Mouse (Mus musculus): Measurements from ENCODE around the gene Lgr6.

Gene Lgr6

DNA sequence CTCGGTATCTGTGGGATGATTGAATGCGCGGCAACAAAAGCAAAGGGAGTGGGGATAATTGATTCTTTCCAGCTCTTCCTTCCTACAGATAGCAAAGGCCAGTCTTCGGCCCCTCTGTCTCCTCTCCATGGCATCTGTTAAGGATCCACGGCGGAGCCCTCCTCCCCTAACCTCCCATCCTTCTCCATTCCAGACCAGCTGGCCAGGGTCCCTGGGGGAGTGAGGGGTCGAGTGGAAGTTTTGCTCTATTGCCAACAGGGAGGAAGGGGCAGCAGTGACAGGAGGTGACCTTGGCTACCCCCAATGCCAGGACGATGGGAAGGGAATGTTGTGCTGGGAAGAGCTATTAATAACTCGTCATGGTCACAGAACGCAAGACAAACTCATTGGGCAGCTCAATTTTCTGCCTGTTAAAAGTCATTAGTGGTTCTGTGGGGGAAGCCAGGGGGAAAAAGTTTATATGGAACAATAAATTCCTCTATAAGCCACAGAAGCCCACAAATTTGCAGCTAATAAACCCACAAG, 90.1 kb downstream of the Lgr6 start:
- no peak for DNase-seq (ENCODE audit: low spot score)

DNA sequence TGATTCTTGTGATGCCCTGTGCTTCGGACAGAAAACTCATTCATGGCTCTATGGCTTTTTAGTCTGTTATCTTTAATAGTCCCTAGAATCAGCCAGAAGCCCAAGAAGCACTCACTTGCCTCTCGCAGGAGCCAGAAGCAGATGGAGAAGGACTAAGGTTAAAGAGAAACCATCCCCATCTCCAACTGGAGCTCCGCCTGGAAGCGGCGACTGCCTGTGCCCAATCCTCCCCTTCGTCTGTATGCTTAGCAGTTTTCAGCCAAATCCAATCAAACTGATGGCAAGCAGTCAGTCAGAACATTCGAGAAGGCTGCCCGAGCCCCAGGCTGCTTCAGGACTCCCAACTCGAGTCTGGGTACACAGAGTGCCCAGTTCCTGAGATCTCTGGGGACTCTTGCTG, 92.6 kb downstream of the Lgr6 start:
- no peak for DNase-seq (ENCODE audit: low spot score)

DNA sequence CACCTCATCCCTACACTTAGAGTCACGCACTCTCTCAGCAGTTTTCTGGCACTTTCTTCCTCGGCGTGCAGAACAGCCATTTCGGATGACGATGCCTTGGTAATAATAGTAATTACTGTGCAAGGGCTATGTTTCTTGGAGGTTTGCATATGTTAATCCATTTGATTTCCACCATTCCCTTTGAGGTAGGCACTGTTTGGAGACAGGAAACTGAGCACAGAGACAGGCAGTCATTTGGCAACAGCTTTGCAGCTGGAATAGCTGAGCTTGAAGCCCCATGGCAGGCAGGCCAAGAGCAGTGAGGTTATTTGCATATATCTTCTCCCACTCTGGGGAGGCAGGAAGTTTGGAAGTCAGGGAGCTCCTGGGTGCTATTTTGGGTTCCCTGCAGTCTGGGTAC, 93.2 kb downstream of the Lgr6 start:
- DNase-seq (ENCODE audit: low spot score), result no peak

DNA sequence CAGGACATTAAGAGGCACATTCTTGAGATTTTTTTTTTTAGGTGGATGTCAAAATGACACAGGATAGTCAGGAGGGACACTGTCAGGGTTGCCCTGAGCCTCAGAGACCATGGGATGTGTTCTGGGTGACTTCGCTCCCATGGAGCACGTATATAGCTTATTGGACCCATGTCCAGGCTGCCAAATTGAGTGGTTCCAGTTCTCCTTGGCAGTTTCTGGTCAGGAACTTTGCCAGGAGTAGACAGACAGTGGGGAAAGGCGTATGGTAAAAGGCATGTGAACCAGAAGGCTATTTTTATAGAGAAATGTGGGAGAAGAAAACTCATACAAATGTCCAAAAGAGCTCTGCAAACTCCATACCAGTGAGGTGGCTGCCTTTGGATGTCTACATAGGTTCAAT, 95.2 kb downstream of the Lgr6 start:
- DNase-seq (ENCODE audit: low spot score), result no peak

DNA sequence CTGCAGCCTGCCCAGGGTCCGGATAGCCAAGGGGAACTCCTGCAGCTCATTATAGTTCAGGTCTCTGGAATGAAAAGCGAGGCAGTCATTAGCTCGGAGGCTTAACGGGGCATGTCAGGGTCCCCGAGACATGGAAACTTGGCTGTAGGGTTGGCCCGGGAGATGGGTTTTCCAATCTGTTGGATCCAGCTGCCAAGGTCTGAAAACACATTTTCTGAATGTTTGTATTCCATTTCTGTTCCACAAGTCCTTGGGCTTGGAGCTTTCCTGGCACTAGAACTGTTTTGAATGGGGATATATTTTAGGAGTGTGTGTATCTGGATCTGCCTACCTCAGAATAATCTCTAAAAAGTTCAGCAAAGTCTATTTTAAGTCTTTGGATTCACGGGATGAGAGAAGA, 99.4 kb downstream of the Lgr6 start:
- no peak for DNase-seq (ENCODE audit: low spot score)

DNA sequence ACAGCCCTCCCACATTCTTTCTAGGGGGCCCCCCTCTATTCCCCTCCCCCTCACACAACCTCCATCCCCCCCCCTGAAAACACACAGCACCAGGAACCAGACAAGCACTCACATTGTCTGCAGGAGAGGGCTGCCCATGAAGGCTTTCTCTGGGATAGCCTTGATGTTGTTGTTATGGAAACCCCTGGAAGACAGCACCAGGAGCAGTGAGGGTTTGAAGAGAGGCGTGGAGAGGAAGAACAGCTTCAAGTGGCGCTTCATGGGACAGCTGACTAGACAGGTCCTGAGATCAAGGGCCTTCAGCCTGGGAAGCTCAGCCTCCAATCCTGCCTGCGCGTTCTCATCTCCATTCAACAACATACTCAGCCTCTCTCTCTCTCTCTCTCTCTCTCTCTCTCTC, 101.7 kb downstream of the Lgr6 start:
- no peak for DNase-seq (ENCODE audit: low spot score)

DNA sequence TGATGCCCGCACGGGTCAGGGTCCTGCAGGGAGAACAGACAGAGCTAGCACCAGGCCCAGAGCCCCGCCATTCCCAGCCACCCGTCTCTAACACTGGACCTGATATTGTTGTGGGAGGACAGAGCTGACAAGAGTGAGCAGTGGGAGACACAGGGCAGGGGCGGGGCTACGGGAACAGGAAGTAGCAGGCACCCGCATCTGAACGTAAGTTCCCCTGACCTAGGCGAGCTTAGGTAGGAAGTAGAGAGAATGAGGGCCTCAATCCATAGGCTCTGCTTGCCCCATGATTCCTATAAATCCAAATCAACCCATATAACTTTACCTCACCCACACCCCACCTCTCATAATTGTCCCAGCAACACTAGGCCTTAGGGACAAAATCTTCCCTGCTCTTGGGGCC, 104.5 kb downstream of the Lgr6 start:
- no peak for DNase-seq (ENCODE audit: low spot score)

DNA sequence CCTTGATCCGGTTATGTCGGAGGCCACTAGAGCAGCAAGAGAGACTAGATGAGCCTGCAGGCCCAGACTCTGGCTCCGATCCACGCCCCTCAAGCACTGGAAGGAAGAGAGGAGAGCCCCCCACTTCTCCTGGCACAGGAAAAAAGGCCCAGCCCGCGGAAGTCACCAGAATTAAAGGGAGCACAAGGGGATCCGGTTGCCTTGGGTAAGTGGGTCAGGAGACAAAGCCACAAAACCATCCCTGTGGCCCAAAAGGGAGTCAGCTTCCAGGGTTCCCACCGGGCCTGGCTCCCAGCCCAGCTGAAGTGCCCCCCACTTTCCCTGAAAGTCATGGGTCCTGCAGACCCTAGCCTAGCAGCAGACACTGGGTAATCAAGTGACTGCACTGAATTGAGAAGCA, 106.8 kb downstream of the Lgr6 start:
- no peak for DNase-seq (ENCODE audit: low spot score)

DNA sequence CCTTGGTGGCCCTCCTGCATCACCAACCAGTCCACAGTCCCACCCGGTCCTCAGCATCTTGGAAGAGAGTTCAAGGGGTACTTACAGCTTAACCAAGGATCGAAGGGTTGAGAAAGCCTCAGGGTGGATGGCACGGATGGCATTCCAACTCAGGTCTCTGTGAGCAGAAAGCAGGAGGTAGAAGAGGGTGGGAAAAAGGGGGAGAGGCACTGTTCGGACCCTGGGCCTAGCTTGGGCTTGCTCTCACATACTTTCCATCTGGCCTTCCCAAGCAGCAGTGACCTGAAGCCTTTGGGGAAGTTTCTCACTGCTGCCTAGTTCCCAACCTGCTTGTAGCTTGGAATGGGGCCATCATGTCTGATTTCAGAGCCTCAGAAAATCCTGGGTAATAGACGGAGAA, 107.5 kb downstream of the Lgr6 start:
- DNase-seq (ENCODE audit: low spot score), result no peak

DNA sequence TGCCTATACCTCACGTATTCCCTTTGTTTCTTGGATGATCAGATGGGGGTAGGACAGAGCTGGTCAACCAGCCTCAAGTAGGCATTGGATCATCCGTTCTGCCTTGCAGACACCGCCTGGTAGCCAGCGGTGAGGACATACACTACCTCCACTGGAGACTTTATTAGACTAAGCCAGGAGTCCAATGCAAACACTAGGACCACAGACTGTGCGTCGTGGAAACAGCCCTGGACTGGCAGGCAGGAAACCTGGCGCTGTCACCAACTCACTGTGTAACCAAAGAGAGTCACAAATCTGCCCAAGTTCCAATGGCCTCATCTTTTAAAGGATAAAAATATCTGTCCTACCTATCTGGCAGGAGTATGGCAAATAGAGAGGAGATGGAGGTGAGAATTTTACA, 108.6 kb downstream of the Lgr6 start:
- no peak for DNase-seq (ENCODE audit: low spot score)

DNA sequence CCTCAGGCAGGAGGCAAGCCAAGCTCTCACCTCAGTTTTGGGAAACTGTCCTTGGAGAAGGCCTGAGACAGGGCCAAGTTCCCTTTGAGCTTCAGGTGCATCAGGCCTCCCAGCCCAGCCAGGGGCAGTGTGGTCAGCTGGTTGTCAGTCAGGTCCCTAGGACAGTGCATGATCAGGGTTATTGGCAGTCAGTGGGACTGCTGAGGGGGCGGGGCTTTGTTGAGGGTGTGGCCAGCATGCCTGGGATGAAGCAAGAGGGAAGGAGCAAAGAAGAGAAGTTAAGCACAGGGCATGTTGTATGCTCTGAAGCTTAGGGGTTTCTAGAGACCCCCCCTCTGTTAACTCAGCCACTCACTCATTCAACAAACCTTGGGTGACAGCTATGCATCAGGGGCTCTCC, 109.1 kb downstream of the Lgr6 start:
- DNase-seq (ENCODE audit: low spot score), result no peak

DNA sequence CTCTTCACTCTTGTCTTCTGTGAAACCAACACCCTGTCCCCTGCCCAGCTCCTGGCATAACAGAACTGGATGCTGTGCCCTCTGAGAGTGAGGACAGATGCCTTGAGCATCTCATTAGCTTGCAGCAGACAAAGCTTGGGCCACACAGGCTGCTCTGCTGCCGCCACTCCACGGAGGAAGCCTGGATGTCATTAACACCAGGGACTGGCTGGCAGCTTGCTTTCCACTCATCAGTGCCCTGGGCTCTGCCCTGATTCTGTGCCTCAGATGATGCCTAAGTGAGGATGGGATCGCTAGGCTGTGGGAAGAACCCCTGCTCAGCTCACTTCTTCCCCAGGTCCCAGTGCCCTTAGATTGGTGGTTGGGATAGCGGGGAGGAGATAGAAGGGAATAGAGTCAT, 109.6 kb downstream of the Lgr6 start:
- DNase-seq (ENCODE audit: low spot score), result no peak

DNA sequence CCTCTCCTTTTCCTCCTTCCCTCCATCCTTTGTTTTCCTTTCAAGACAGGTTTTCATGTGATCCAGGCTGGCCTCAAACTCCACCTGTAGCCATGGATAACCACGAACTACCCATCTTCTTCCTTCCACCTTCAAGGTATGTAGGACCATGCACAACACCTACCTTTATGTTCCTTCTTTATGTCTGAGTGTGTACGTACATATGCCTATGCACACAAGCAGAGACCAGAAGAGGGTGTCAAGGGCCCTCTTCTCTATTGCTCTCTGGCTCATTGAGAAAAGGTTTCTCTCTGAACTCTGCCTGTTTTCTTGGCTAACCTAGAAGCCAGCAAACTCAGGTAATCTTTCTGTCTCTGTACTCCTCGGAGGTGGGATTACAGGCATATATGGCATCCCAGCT, 110.3 kb downstream of the Lgr6 start:
- no peak for DNase-seq (ENCODE audit: low spot score)

DNA sequence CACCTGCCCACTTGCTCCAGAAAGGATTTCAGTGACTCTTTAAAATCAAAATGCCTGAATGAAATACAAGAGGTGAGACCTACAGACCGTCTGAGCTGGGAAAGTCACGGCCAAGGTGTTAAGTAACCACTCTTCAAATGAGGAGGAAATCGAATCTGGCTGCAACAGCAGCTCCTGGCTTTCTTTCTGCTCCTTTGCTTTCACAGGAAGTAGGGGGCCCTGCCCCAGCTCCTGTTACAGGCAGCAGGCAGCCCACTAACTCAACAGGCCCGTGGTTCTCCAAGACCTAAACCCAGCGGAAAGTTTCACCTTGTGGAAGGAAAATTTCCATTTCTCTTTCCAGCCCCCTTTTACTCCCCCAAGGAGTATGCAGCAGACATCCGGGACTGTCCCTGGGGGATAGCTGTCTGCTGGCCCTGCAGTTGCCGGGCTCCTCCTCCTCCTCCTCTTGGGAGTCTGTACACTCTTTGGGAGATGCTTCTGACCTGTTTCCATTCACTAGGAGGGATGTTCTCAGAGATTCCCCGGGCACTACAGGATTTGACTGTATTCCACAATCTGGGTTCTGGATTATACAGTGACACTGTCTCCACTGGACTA, 112.9 kb downstream of the Lgr6 start:
- DNase-seq (ENCODE audit: low spot score), result no peak

DNA sequence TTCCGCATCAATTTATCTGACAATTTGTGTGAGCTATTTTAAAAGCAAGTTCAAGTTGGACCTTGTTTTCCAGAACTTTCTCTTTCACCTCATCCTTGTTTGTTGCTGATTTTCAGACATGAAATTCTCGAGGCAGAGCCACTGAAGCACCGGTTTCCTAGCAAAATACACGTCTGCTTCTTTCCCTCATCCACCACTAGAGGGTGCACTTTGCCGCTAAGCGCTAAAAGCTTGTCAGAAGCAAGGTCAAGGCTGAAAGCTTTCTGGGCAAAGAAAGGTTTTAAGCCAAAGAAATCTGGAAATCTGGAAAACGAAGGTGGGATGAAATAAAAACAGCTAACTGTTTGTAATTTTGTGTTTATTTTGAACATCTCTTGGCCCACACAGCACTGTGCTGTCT, 115.7 kb downstream of the Lgr6 start:
- DNase-seq (ENCODE audit: low spot score), result peak; percentile 83

DNA sequence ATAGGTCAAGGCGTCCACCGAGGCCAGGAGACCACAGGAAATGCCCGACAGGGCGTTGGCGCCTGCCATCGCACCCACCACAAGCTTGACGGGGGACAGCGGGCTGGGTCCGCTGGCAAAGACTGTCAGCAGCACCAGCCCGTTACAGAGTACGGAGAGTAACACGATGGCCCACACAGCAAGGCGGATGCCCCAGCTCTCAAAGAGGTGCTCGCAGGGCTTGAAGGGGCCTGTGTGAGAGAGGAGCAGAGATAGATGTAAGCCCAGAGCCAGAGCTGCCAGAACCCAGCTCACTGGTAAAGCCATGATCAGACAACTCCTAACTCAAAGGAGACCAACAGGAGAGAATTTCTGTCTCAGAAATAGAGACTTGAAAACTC, 117.1 kb downstream of the Lgr6 start:
- no peak for DNase-seq (ENCODE audit: low spot score)

DNA sequence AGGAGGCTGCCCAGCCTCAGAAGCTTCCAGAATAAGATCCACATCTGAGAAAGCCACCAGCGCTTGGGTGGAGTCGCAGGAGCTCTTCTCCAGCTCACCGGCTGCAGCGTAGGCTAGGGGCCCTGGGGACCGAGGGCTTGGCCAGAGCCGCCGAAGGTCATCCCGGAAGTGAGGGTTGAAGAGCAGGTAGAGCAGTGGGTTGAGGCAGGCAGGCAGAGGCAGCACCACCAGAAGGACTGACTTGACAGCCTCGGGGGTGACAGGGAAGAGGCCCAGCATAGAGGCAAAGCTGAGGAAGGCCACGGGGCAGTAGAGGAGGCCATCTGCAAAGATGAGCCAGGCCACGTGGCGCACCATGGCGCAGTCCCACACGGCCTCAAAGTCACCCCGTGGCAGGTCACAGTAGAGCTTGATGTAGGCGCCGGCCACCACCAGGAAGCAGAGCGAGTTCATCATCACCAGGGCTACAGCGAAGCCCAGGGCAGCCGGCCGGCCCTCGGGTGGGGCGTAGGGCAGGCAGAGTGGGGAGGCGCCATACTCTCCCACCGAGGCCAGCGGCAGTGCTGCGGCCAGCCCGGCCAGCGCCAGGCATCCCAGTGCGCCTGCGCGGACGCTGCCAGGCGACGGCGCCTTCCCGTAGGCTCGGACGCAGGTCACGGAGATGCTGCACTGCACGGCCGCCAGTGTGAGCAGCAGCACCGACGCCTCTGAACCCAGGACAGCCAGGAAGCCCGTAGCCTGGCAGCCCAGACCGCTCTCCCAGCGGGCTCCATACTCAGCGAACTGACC, 117.7 kb downstream of the Lgr6 start:
- peak; percentile 69 for DNase-seq (ENCODE audit: low spot score)

DNA sequence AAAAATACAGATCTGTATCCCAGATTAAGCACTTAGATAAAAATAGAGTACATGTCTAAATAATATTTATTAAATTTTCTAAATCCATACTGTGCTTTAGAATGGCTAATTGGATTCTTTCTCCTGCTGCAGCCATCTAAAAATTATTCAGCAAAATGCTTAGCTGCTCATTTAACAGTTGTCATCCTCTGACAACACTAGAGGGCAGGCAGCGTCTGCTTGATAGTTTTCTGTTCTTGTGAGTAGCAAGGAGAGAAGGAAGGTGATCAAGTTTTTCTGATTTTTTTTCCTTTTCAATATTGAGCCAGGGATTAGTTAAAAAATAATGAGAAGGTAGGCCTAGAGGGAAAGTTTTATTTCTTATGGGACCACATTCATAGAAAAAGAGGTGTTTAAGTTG, 132.2 kb downstream of the Lgr6 start:
- DNase-seq (ENCODE audit: low spot score), result no peak

DNA sequence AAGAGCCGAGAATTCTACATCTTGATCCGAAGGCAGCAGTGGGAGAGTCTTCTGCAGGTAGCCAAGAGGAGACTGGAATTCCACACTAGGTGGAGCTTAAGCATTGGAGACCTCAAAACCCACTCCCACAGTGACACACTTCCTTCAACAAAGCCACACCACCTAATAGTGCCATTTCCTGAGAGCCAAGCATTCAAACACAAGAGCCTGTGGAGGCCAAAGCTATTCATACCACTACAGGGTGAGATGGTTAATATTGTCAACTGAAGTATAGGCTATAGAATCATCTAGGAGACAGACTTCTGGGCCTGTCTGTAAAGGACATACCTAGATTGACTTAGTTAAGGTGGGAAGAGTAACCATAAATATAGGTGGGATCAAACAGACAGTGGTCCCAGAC, 139.6 kb downstream of the Lgr6 start:
- DNase-seq (ENCODE audit: low spot score), result no peak

DNA sequence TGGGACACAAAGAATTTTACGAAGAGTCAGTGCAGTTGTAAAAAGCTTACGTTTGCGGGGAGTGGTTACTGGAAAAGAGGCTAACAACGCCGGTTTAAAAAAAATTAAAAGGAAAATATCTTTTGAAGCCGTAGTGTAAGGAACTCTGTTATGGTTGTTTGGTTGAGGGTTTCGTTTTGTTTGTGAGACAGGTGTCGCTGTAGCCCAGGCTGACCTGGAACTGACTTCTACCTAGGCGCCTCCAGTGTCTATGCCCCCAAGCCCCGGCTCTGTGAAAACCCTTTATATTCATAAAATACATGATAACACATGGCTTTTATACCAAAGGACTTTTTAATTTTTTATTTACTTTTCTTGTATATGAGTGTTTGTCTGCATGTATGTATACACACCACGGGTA, 142.3 kb downstream of the Lgr6 start:
- no peak for DNase-seq (ENCODE audit: low spot score)

DNA sequence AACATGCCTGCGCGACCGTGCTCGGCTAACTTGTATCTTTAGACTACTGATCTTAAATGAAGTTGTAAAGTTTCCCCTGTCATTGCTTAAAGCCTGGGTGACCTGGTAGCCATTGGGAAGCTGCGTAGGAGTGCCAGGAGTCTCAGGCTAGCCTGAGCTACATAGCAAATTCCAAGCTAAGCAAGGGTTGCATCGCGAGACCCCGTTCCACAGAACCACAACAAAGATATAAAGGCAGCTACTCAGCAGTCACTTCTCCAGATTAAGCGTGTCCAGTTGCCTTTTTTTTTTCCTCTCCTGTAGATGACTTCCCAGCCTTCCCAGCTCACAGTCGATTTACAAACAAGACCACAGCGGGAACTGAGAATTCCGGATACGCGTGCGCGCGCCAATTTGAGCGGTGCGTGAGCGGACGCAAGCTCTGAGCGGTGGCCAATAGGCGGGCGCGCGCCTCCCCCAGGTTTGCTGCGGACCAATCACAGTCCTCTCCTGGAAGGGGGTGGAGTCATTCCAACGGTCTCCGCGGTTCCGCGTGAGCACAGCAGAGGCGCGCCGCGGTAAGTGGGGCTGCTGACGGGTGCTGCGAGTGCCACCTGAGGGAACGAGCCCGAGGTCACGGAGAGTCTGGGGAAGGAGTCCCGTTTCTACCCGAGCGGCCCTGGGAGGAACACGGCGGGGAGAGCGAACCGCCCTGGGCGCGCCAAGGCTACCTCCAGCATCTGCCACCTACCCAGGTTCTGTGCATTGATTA, 142.8 kb downstream of the Lgr6 start, which contains the start of gene Ube2t:
Ube2t (plus strand) TSS at position 513 of the 751 bp plus-strand sequence.
- peak; percentile 96 for DNase-seq (ENCODE audit: low spot score)

DNA sequence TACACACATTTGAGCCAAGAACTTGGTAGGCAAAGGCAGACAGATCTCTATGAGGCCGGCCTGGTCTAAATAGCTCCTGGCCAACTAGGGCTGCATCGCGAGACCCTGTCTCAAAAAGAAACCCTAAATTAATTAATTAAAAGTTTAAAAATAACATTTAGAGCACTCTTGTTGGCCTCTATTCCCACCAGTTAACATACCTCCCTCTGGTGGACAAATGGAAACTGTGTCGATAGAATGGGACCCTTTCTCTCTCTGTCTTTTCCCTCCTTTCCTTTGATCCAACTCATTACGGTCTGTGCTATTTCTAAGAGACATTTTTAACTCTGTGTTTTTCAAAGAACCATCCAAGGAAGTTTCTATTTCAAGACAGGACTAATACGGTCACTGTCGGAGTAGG, 144.4 kb downstream of the Lgr6 start:
- no peak for DNase-seq (ENCODE audit: low spot score)

DNA sequence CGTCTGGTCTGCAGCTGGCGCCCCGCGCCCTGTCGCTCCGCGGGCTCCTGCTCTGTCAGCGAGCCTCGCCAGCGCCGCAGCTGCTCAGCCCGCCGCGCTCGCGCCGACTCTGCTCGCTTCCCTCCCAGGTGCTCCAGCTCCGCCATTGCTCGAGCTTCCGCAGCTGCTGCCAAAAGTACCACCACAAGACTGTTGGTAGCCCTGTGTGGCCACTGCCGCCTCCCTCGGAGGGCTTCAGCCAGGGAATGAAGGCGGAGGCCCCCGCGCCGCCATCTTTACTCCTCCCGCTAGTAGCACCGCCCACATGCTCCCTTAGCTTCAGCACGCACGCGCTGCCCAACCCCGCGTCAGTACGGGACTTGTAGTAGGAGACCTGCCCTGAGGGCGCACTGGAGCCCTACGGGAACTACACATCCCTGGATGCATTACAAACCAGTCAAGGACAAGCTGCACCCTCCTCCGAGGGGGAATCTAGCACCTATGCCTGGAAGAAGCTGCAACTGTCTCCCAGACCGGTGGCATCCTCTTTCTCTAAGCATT, 149.4 kb downstream of the Lgr6 start, which contains the start of gene Ppp1r12b:
Ppp1r12b (minus strand) TSS at position 306 of the 540 bp plus-strand sequence.
- peak; percentile 95 for DNase-seq (ENCODE audit: low spot score)
